Mouse (Mus musculus): ENCODE data around the gene Gm20518. TPM values are rescaled to one million over a fixed set of nuclear protein-coding genes. Genes with fewer than 3 reads are reported as not detected.
A peak's percentile ranks its signal among the peaks of the same experiment; 100 is the strongest.

Gm20518 gene
- total RNA-seq, 2 experiments from 2014 or later, result 2.4 to 2.7 TPM

- peak in 1 of 2 experiments; percentile 40 for DNase-seq (ENCODE audit: extremely low spot score in 1 of 2, low spot score in 1 of 2)
These were observed 42.5 kb downstream of the Gm20518 start for GRCm38 (mm10) chr16:17848928-17849327.

GRCm38 (mm10) chr16:17848431-17848830 lies 43.0 kb downstream of the Gm20518 start:
- no peak for DNase-seq (ENCODE audit: extremely low spot score in 1 of 2, low spot score in 1 of 2)

- no peak for DNase-seq (ENCODE audit: extremely low spot score in 1 of 2, low spot score in 1 of 2)
These were observed 47.6 kb downstream of the Gm20518 start for GRCm38 (mm10) chr16:17843701-17844365.

- no peak for DNase-seq (ENCODE audit: extremely low spot score in 1 of 2, low spot score in 1 of 2)
These were observed 49.0 kb downstream of the Gm20518 start for GRCm38 (mm10) chr16:17842437-17842836.

- no peak for DNase-seq (ENCODE audit: extremely low spot score in 1 of 2, low spot score in 1 of 2)
These were observed 51.5 kb downstream of the Gm20518 start for GRCm38 (mm10) chr16:17839976-17840375.

GRCm38 (mm10) chr16:17838051-17838450 lies 53.4 kb downstream of the Gm20518 start, which contains the start of gene Car15:
TSS of gene Car15 (minus strand) at chr16:17838364.
- no peak for DNase-seq (ENCODE audit: extremely low spot score in 1 of 2, low spot score in 1 of 2)

GRCm38 (mm10) chr16:17835481-17835880 lies 56.0 kb downstream of the Gm20518 start:
- DNase-seq (ENCODE audit: extremely low spot score in 1 of 2, low spot score in 1 of 2), result no peak

GRCm38 (mm10) chr16:17834543-17834942 lies 56.9 kb downstream of the Gm20518 start:
- no peak for DNase-seq (ENCODE audit: extremely low spot score in 1 of 2, low spot score in 1 of 2)

GRCm38 (mm10) chr16:17833681-17834399 lies 57.6 kb downstream of the Gm20518 start:
- DNase-seq (ENCODE audit: extremely low spot score in 1 of 2, low spot score in 1 of 2), result peak; percentile 51 to 71

- peak in 1 of 2 experiments; percentile 29 for DNase-seq (ENCODE audit: extremely low spot score in 1 of 2, low spot score in 1 of 2)
These were observed 58.2 kb downstream of the Gm20518 start for GRCm38 (mm10) chr16:17833321-17833680.

- no peak for DNase-seq (ENCODE audit: extremely low spot score in 1 of 2, low spot score in 1 of 2)
These were observed 58.6 kb downstream of the Gm20518 start, which contains the start of gene B830017H08Rik for GRCm38 (mm10) chr16:17832821-17833220. TSS of gene B830017H08Rik (plus strand) at chr16:17833121.

- no peak for DNase-seq (ENCODE audit: extremely low spot score in 1 of 2, low spot score in 1 of 2)
These were observed 59.7 kb downstream of the Gm20518 start for GRCm38 (mm10) chr16:17831781-17832180.

GRCm38 (mm10) chr16:17830385-17831178 lies 60.9 kb downstream of the Gm20518 start:
- no peak for DNase-seq (ENCODE audit: extremely low spot score in 1 of 2, low spot score in 1 of 2)

GRCm38 (mm10) chr16:17828867-17829266 lies 62.6 kb downstream of the Gm20518 start:
- DNase-seq (ENCODE audit: extremely low spot score in 1 of 2, low spot score in 1 of 2), result no peak

- DNase-seq (ENCODE audit: extremely low spot score in 1 of 2, low spot score in 1 of 2), result no peak
These were observed 63.2 kb downstream of the Gm20518 start for GRCm38 (mm10) chr16:17828229-17828628.

GRCm38 (mm10) chr16:17826500-17826899 lies 65.0 kb downstream of the Gm20518 start:
- DNase-seq (ENCODE audit: extremely low spot score in 1 of 2, low spot score in 1 of 2), result no peak

GRCm38 (mm10) chr16:17816528-17816927 lies 74.9 kb downstream of the Gm20518 start:
- no peak for DNase-seq (ENCODE audit: extremely low spot score in 1 of 2, low spot score in 1 of 2)

- DNase-seq (ENCODE audit: extremely low spot score in 1 of 2, low spot score in 1 of 2), result peak; percentile 48 to 62
These were observed 75.8 kb downstream of the Gm20518 start for GRCm38 (mm10) chr16:17815411-17816402.

- DNase-seq (ENCODE audit: extremely low spot score in 1 of 2, low spot score in 1 of 2), result no peak
These were observed 78.3 kb downstream of the Gm20518 start for GRCm38 (mm10) chr16:17813173-17813572.

- no peak for DNase-seq (ENCODE audit: extremely low spot score in 1 of 2, low spot score in 1 of 2)
These were observed 79.4 kb downstream of the Gm20518 start for GRCm38 (mm10) chr16:17812120-17812519.
